Mouse (Mus musculus): ENCODE measurements around the gene Ndufv3. TPM values are rescaled to one million over a fixed set of nuclear protein-coding genes. Genes with fewer than 3 reads are reported as not detected.
"Not testable (repeated sequence)": the region's sequence is repeated elsewhere in the genome, so short reads cannot be mapped to it uniquely, and the experiment has no call there.

The Ndufv3 gene
- polyA plus RNA-seq, 1 experiment from 2014 or later = 273 TPM

DNA sequence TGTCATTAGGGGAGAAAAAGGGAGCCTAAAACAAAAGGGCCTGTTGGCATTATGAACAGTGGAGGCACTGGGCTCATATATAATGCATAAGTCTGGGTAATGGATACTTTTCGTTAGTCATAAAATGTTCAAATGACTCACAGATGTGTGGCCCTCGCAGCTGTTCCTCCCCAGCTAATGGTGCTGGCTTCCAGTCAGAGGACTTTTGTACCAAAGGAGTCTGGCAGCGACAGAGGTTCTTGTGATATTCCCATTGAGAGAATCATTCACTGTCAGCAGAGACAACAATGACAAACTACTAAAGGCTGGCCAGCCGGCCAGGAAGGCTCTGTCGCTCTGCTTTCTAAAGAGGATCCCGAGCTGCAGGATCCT, 21.5 kb downstream of the Ndufv3 start:
- Histone ChIP-seq H3K36me3 (no peaks in the 10 kb centered on the region), H3K27ac (peak overlapping the region; percentile 76), H3K4me2 (replicated peaks) (no peak overlapping the region), H3K4me1 (peaks cover 24% of the 10 kb centered on the region), H3K4me3 (no peak overlapping the region), H3K27me3 (no peaks in the 10 kb centered on the region), H3K9me3 (replicated peaks) (no peaks in the 10 kb centered on the region), H3K9ac (no peak overlapping the region)
- 18% methylated on average over 6 of the region's 6 CpGs for WGBS
- no peak for ATAC-seq (ENCODE audit: low FRiP score)

DNA sequence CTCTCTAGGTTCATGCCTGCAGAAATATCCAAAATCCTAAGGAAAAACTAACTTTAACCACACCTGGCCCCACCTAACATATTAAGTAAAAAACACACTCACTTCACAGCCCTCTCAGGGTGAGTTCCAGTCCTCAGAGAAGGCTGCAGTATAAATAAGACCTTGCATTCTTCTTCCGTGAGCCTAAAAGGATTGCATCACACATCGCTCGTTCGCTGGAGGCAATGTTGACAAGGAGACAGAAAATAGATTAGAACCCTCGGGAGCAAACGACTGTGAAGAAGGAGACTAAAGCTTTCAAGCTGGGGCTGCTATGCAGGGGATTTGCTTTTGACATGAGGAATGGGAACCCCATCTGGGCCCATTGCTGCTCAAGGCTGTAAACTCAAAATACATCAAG, 23.7 kb downstream of the Ndufv3 start:
- Histone ChIP-seq H3K4me2 (replicated peaks) (no peak overlapping the region), H3K27me3 (no peaks in the 10 kb centered on the region), H3K4me1 (peaks cover 24% of the 10 kb centered on the region), H3K4me3 (no peak overlapping the region), H3K9me3 (replicated peaks) (no peaks in the 10 kb centered on the region), H3K9ac (no peak overlapping the region), H3K27ac (0 out of 2 replicates have a peak overlapping the region, but pooled peaks have one; percentile 13), H3K36me3 (no peaks in the 10 kb centered on the region)
- WGBS = 25% methylated on average over 6 of the region's 6 CpGs
- no peak for ATAC-seq (ENCODE audit: low FRiP score)

DNA sequence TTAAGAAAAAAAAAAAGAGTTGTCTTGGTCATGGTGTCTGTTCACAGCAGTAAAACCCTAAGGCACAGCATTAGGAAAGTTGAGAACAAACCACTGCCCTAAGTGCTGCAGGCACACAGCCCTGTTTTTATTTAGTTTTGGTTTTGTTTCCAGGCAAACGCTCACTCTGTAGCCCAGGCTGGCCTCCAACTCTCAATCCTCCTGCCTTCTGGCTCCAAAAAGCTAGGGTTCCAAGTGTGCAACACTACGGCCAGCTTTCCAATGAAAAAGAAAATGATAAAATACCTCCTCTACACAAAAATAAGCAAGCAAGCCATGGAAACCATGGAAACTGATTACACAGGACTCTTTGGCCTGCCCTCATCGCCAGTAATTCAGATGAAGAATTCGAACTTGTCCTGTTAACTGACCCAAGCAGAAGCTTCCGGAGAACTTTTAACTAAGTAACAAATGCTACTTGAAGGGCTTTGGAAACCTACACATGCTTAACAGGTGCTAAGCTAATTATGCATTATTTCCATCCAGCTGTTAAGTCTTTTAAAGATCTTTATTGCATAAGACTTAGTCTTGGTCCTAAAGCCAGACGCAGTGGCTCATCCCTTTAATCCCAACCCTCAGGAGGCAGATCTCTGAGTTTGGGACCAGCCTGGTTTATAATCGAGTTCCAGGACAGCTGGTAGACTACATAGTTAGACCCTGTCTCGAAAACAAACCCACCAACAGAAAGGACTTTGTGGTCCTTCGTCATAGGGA, 26.7 kb downstream of the Ndufv3 start:
- WGBS = 90% methylated on average over 9 of the region's 9 CpGs
- ATAC-seq (ENCODE audit: low FRiP score) = no peak

DNA sequence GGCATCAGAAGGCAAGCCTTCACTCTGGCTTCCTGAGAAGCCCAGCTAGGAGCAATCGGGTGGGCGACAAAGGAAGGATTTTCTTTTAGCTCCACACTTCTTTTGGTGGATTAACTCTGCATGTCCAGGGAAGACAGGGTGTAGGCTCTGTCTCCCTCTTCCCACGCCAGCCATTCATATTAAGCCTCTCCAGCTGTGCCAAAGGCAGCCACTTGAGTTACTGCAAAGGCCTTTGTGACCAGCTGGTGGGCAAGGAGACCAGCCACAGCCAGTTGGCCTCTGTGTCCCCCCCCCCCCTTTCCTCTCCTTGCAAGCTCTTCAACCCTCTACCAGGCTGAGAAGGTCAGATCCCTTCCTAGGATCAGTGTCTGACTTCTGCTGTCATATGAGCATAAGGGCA, 28.1 kb downstream of the Ndufv3 start:
- Histone ChIP-seq H3K9ac (no peak overlapping the region), H3K4me2 (replicated peaks) (no peak overlapping the region), H3K9me3 (replicated peaks) (no peaks in the 10 kb centered on the region), H3K4me3 (no peak overlapping the region), H3K36me3 (no peaks in the 10 kb centered on the region), H3K27me3 (no peaks in the 10 kb centered on the region), H3K4me1 (peaks cover 7% of the 10 kb centered on the region; the same call in 1 of the 2 replicates), H3K27ac (no peak overlapping the region)
- WGBS = 64% methylated on average over 3 of the region's 3 CpGs
- ATAC-seq (ENCODE audit: low FRiP score) = no peak

More for the DNA sequence above, 26.7 kb downstream of the Ndufv3 start:
- H3K4me3 ChIP-seq = no peak overlapping the region
- no peak overlapping the region for H3K27ac ChIP-seq
- H3K9ac ChIP-seq = no peak overlapping the region
- no peak overlapping the region for H3K4me2 ChIP-seq (replicated peaks)
- no peaks in the 10 kb centered on the region for H3K9me3 ChIP-seq (replicated peaks)
- H3K27me3 ChIP-seq = no peaks in the 10 kb centered on the region
- no peaks in the 10 kb centered on the region for H3K36me3 ChIP-seq
- peaks cover 14% of the 10 kb centered on the region for H3K4me1 ChIP-seq

DNA sequence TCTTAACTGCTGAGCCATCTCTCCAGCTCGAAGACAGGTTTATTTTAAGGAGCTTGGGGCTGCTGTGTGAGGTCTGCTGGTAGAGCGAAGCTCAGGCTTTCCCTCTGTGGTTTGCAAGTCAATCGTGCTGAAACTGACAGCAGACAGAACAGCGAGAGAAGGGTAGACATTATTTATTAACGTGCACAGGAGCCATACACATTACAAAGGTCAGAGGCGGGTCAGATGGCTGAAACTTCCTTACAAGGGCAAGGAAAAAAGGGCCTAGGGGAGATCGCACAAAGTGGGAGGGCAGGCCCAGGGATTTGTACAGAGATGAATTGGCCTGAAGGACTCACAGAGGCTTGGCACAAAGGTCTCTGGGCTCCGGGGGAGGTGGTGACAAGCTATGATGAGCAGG, 29.5 kb downstream of the Ndufv3 start:
- Histone ChIP-seq H3K9me3 (replicated peaks) (no peaks in the 10 kb centered on the region), H3K4me1 (no peaks in the 10 kb centered on the region), H3K27ac (no peak overlapping the region), H3K27me3 (no peaks in the 10 kb centered on the region), H3K9ac (no peak overlapping the region), H3K4me3 (no peak overlapping the region), H3K36me3 (no peaks in the 10 kb centered on the region), H3K4me2 (replicated peaks) (no peak overlapping the region)
- WGBS = 50% methylated on average over 8 of the region's 8 CpGs
- ATAC-seq (ENCODE audit: low FRiP score) = no peak

GRCm38 (mm10) chr17:31552601-31553000, 32.7 kb downstream of the Ndufv3 start:
- not testable (repeated sequence) for H3K27me3 ChIP-seq; H3K27ac ChIP-seq; H3K4me1 ChIP-seq; H3K36me3 ChIP-seq; ATAC-seq (ENCODE audit: low FRiP score); H3K4me2 ChIP-seq (replicated peaks); H3K9me3 ChIP-seq (replicated peaks); H3K9ac ChIP-seq; H3K4me3 ChIP-seq
- WGBS = 96% methylated on average over 23 of the region's 23 CpGs

DNA sequence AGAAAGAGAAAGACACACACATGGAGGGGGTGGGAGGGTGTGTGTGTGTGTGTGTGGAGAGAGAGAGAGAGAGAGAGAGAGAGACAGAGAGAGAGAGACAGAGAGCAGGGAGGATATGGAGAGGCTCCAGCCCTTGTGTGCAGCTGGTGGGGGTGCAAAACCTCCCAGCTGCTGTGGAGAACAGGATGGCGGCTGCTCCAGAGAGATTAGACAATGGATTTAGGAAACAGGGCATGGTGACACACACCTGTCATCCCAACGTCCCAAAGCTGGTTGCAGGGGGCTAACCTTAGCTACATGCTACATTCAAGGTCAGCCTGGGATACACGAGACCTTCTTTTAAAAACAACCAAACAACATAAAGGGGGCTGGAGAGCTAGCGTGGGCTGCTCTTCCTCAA, 36.3 kb downstream of the Ndufv3 start:
- H3K4me3 ChIP-seq = no peak overlapping the region
- H3K4me1 ChIP-seq = peaks cover 18% of the 10 kb centered on the region
- no peak overlapping the region for H3K27ac ChIP-seq
- ATAC-seq (ENCODE audit: low FRiP score) = no peak
- 69% methylated on average over 4 of the region's 4 CpGs for WGBS
- no peaks in the 10 kb centered on the region for H3K36me3 ChIP-seq
- H3K4me2 ChIP-seq (replicated peaks) = no peak overlapping the region
- H3K9me3 ChIP-seq (replicated peaks) = no peaks in the 10 kb centered on the region
- no peak overlapping the region for H3K9ac ChIP-seq
- no peaks in the 10 kb centered on the region for H3K27me3 ChIP-seq

DNA sequence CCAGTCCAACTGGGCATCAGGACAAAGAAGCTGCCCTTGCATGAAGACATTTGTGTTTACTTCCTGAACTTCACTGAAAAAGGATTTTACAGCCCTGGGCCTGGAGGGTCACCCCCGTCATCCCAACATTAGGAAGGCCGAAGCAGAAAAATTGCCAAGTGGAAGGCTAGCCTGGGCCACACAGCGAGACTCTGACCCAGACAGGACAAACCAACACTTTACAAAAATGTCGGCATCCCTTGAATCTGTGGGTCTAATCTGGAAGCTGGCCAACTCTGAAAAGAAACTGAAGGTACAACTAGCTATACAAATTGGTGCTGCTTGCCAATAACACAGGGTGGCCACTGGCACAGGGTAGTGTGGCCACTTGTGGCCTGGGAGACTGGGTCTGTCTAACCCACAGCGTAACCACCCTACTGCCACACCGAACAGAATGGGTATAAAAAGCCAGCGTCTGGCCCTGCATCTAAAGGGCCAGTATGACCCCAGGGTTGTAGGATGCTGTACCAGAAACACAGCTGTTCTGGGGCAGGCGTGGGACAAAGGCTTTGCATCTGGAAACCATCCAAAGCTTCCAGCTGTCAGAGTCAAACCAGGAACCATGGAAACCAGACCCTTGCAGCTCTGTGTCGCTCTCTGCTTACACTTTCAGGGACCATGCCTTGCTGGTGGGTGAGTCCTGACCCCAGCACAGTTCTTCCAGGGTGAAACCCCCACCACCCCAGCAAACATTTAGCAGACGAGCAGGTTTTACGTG, 37.4 kb downstream of the Ndufv3 start:
- H3K4me1 ChIP-seq = peaks cover 18% of the 10 kb centered on the region
- H3K9ac ChIP-seq = no peak overlapping the region
- peak overlapping the region; percentile 55 for H3K27ac ChIP-seq
- no peak overlapping the region for H3K4me3 ChIP-seq
- ATAC-seq (ENCODE audit: low FRiP score) = no peak
- no peaks in the 10 kb centered on the region for H3K36me3 ChIP-seq
- 63% methylated on average over 11 of the region's 11 CpGs for WGBS
- H3K27me3 ChIP-seq = no peaks in the 10 kb centered on the region
- H3K9me3 ChIP-seq (replicated peaks) = no peaks in the 10 kb centered on the region
- H3K4me2 ChIP-seq (replicated peaks) = no peak overlapping the region

- Histone ChIP-seq H3K4me1 (peaks cover 18% of the 10 kb centered on the region), H3K4me3 (no peak overlapping the region), H3K27ac (peak overlapping the region; percentile 55), H3K4me2 (replicated peaks) (no peak overlapping the region), H3K9ac (no peak overlapping the region), H3K36me3 (no peaks in the 10 kb centered on the region), H3K27me3 (no peaks in the 10 kb centered on the region), H3K9me3 (replicated peaks) (no peaks in the 10 kb centered on the region)
- no peak for ATAC-seq (ENCODE audit: low FRiP score)
- WGBS = 77% methylated on average over 10 of the region's 10 CpGs
Measured at GRCm38 (mm10) chr17:31557947-31558542, 38.1 kb downstream of the Ndufv3 start.

GRCm38 (mm10) chr17:31559021-31559789, 39.3 kb downstream of the Ndufv3 start:
- no peak for ATAC-seq (ENCODE audit: low FRiP score)
- no peaks in the 10 kb centered on the region for H3K36me3 ChIP-seq
- no peak overlapping the region for H3K9ac ChIP-seq
- no peak overlapping the region for H3K27ac ChIP-seq
- no peaks in the 10 kb centered on the region for H3K27me3 ChIP-seq
- WGBS = 86% methylated on average over 11 of the region's 11 CpGs
- H3K9me3 ChIP-seq (replicated peaks) = no peaks in the 10 kb centered on the region
- H3K4me1 ChIP-seq = peaks cover 24% of the 10 kb centered on the region
- no peak overlapping the region for H3K4me3 ChIP-seq
- H3K4me2 ChIP-seq (replicated peaks) = no peak overlapping the region

GRCm38 (mm10) chr17:31563632-31564014, 43.7 kb downstream of the Ndufv3 start:
- WGBS = 22% methylated on average over 12 of the region's 12 CpGs
- no peaks in the 10 kb centered on the region for H3K9me3 ChIP-seq (replicated peaks)
- H3K36me3 ChIP-seq = no peaks in the 10 kb centered on the region
- H3K9ac ChIP-seq = peak overlapping the region; percentile 60
- peak overlapping the region; percentile 83 for H3K4me2 ChIP-seq (replicated peaks)
- peak overlapping the region; percentile 87 for H3K27ac ChIP-seq
- 0 out of 2 replicates have a peak, but pooled peaks have one; percentile 10 for ATAC-seq (ENCODE audit: low FRiP score)
- H3K4me1 ChIP-seq = peaks cover 31% of the 10 kb centered on the region
- H3K27me3 ChIP-seq = no peaks in the 10 kb centered on the region
- H3K4me3 ChIP-seq = peak overlapping the region; percentile 60
